Mouse (Mus musculus) heart, adult 2 months (tissue): ENCODE data around the gene 1700025F22Rik.

Source experiments
- CTCF ChIP-seq: fragments of 200-600 bp; IDR thresholded peaks from 2 replicates; pipeline ENCODE4 v1.8.1; 2022; ENCODE audit warnings: antibody characterized with exemption, mild to moderate bottlenecking, moderate library complexity
- EP300 ChIP-seq: fragments of 200-500 bp; IDR thresholded peaks from 2 replicates; pipeline ENCODE4 v1.6.1; 2011; ENCODE audit warnings: low read depth, low read length, control low read depth; ENCODE audit not compliant: insufficient read depth

- TF ChIP-seq CTCF = no peak
- no peak for TF ChIP-seq EP300
These were observed 35.4 kb downstream of the 1700025F22Rik start for GRCm38 (mm10) chr19:11129702-11130101.
